Mouse (Mus musculus) mouse trophoblast stem cell (cell line): ENCODE results near the gene Tbce.
"Not testable (repeated sequence)": the region's sequence is repeated elsewhere in the genome, so short reads cannot be mapped to it uniquely, and the experiment has no call there.

Experiments used
- in situ Hi-C, 2 experiments: fragments of 300-500 bp; cut with MseI, MboI; formaldehyde crosslinking; loops; 2 replicates in 1 of 2; 3 replicates in 1 of 2; pipeline ENCODE4 v1.15.1; 2025

Gene Tbce

GRCm38 (mm10) chr13:14034073-14034348 lies 5.4 kb downstream of the Tbce start:
- in situ Hi-C loops, result no loop called here

GRCm38 (mm10) chr13:14033309-14034072 lies 5.9 kb downstream of the Tbce start:
- in situ Hi-C loops, result no loop called here

- in situ Hi-C loops, result no loop called here
Measured at GRCm38 (mm10) chr13:14026154-14026820, 13.2 kb downstream of the Tbce start.

GRCm38 (mm10) chr13:14025554-14025953 lies 13.9 kb downstream of the Tbce start:
- in situ Hi-C loops, result no loop called here

GRCm38 (mm10) chr13:14021417-14021816 lies 18.0 kb downstream of the Tbce start:
- in situ Hi-C loops, result loop anchor here in 1 of 2 experiments (25.0 kb wide), 1 partner anchor 134 kb away; no protein-coding TSS in a partner anchor

GRCm38 (mm10) chr13:14018852-14019251 lies 20.6 kb downstream of the Tbce start:
- in situ Hi-C loops, result loop anchor here in 1 of 2 experiments (25.0 kb wide), 1 partner anchor 132 kb away; no protein-coding TSS in a partner anchor

- in situ Hi-C loops, result loop anchor here in 1 of 2 experiments (25.0 kb wide), 1 partner anchor 131 kb away; no protein-coding TSS in a partner anchor
Measured at GRCm38 (mm10) chr13:14018283-14018682, 21.2 kb downstream of the Tbce start.

GRCm38 (mm10) chr13:14015609-14016008 lies 23.8 kb downstream of the Tbce start:
- in situ Hi-C loops, result loop anchor here in 1 of 2 experiments (25.0 kb wide), 1 partner anchor 128 kb away; no protein-coding TSS in a partner anchor

- in situ Hi-C loops, result loop anchor here in 1 of 2 experiments (25.0 kb wide), 1 partner anchor 127 kb away; no protein-coding TSS in a partner anchor
Measured at GRCm38 (mm10) chr13:14014540-14014939, 24.9 kb downstream of the Tbce start.

- in situ Hi-C loops, result loop anchor here in 1 of 2 experiments (25.0 kb wide), 1 partner anchor 127 kb away; no protein-coding TSS in a partner anchor
Measured at GRCm38 (mm10) chr13:14014001-14014400, 25.4 kb downstream of the Tbce start.

GRCm38 (mm10) chr13:14011454-14011995 lies 27.9 kb downstream of the Tbce start:
- in situ Hi-C loops, result loop anchor here in 1 of 2 experiments (25.0 kb wide), 1 partner anchor 124 kb away; no protein-coding TSS in a partner anchor

- in situ Hi-C loops, result loop anchor here in 1 of 2 experiments (25.0 kb wide), 1 partner anchor 119 kb away; no protein-coding TSS in a partner anchor
Measured at GRCm38 (mm10) chr13:14006056-14006455, 33.4 kb downstream of the Tbce start.

- in situ Hi-C loops, result loop anchor here in 1 of 2 experiments (25.0 kb wide), 1 partner anchor 118 kb away; no protein-coding TSS in a partner anchor
Measured at GRCm38 (mm10) chr13:14004999-14005398, 34.4 kb downstream of the Tbce start.

GRCm38 (mm10) chr13:14004086-14004485 lies 35.4 kb downstream of the Tbce start:
- in situ Hi-C loops, result loop anchor here in 1 of 2 experiments (25.0 kb wide), 1 partner anchor 117 kb away; no protein-coding TSS in a partner anchor

GRCm38 (mm10) chr13:14002706-14003105 lies 36.7 kb downstream of the Tbce start:
- in situ Hi-C loops, result loop anchor here in 1 of 2 experiments (25.0 kb wide), 1 partner anchor 115 kb away; no protein-coding TSS in a partner anchor

- in situ Hi-C loops, result no loop called here
Measured at GRCm38 (mm10) chr13:13997476-13997875, 42.0 kb downstream of the Tbce start.

- in situ Hi-C loops, result no loop called here
Measured at GRCm38 (mm10) chr13:13995046-13995445, 44.4 kb downstream of the Tbce start.

GRCm38 (mm10) chr13:13993041-13993440 lies 46.4 kb downstream of the Tbce start:
- in situ Hi-C loops, result no loop called here

- in situ Hi-C loops, result no loop called here
Measured at GRCm38 (mm10) chr13:13990391-13990790, 49.0 kb downstream of the Tbce start.

- in situ Hi-C loops, result no loop called here
Measured at GRCm38 (mm10) chr13:13989135-13989534, 50.3 kb downstream of the Tbce start.

- in situ Hi-C loops, result no loop called here
Measured at GRCm38 (mm10) chr13:13983523-13983922, 55.9 kb downstream of the Tbce start.

- in situ Hi-C loops, result not testable (repeated sequence)
Measured at GRCm38 (mm10) chr13:13981842-13982241, 57.6 kb downstream of the Tbce start.
